30 mouse cellular contexts compared by ENCODE assay signal in the genomic region with DNA sequence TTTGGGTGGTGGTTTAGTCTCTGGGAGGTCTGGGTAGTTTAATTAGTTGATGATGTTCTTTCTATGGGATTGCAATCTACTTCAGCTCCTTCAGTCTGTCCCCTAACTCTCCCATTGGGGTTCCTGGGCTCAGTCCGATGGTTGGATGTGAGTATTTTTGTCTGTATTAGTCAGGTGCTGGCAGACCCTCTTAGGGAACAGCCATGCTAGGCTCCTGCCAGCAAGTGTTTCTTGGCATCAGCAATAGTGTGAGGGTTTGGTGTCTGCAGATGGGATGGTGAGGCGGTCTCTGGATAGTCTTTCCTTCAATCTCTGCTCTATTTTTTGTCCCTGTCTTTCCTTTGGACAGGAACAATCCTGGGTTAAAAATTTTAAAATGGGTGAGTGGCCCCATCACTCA. TPM values are rescaled to one million over a fixed set of nuclear protein-coding genes. Genes with fewer than 3 reads are reported as not detected.
"Had no signal": no experiment of that assay in that cellular context is flagged by ENCODE, and none has a peak within 500 bp of the region (broad histone marks: within the 10 kb centered on the region; RNA-seq: fewer than 3 reads in every experiment).

No protein-coding gene starts in this region.

- H3K9me3 ChIP-seq: liver, embryonic 13.5 days; neural tube, embryonic 12.5 days; neural tube, embryonic 15.5 days had no signal

- H3K9ac ChIP-seq: liver, embryonic 13.5 days; neural tube, embryonic 12.5 days; neural tube, embryonic 15.5 days had no signal

- H3K27ac ChIP-seq: kidney, postnatal 0 days; layer of hippocampus, adult 2 months; liver, embryonic 13.5 days; neural tube, embryonic 12.5 days; neural tube, embryonic 15.5 days; stomach, postnatal 0 days had no signal

- H3K36me3 ChIP-seq: liver, embryonic 13.5 days; neural tube, embryonic 12.5 days; neural tube, embryonic 15.5 days had no signal

- DNase-seq: kidney, postnatal 25 days; layer of hippocampus, adult 9-11 months; liver, embryonic 13.5 days; lung, adult 2 months; lung, postnatal 14 days; lung, postnatal 4 days; midbrain, embryonic 14.5 days; right cerebral cortex, adult 18-20 months; right cerebral cortex, postnatal 14 days; right cerebral cortex, postnatal 4 days; thymus, postnatal 25 days had no signal

- H3K27me3 ChIP-seq: liver, embryonic 13.5 days; neural tube, embryonic 12.5 days; neural tube, embryonic 15.5 days had no signal

- H3K4me3 ChIP-seq: layer of hippocampus, adult 2 months; liver, embryonic 13.5 days; neural tube, embryonic 12.5 days; neural tube, embryonic 15.5 days had no signal

- H3K4me2 ChIP-seq: liver, embryonic 13.5 days; midbrain, embryonic 11.5 days; neural tube, embryonic 12.5 days; neural tube, embryonic 15.5 days had no signal

- H3K4me1 ChIP-seq: neural tube, embryonic 12.5 days; neural tube, embryonic 15.5 days had no signal

RNA-seq across cellular contexts. Expression of a gene that starts 8.7 kb away (rescaled TPM):
- total RNA-seq: layer of hippocampus, adult 2 months; layer of hippocampus, postnatal 25 days; left cerebral cortex, adult 18-20 months; left cerebral cortex, postnatal 25 days; megakaryocyte progenitor cell, adult 5-6 weeks; megakaryocyte-erythroid progenitor cell, adult 5-6 weeks had no signal

RNA-seq across cellular contexts. Expression of a gene that starts 33.4 kb away (rescaled TPM):
- total RNA-seq: megakaryocyte progenitor cell, adult 5-6 weeks; megakaryocyte-erythroid progenitor cell, adult 5-6 weeks had no signal
- polyA plus RNA-seq: liver, embryonic 13.5 days; stomach, embryonic 14.5 days had no signal

RNA-seq across cellular contexts. Expression of a gene that starts 38.0 kb away (rescaled TPM):
- total RNA-seq: layer of hippocampus, adult 2 months; layer of hippocampus, postnatal 25 days; left cerebral cortex, adult 18-20 months; left cerebral cortex, postnatal 25 days; liver, adult 2 months; megakaryocyte progenitor cell, adult 5-6 weeks; megakaryocyte-erythroid progenitor cell, adult 5-6 weeks had no signal
- polyA plus RNA-seq: kidney, postnatal 0 days; large intestine, adult 2 months; limb, embryonic 11.5 days; limb, embryonic 14.5 days; liver, adult 2 months; liver, embryonic 13.5 days; liver, embryonic 16.5 days; lung, adult 2 months; lung, embryonic 16.5 days; midbrain, embryonic 11.5 days; midbrain, embryonic 14.5 days; neural tube, embryonic 12.5 days; neural tube, embryonic 15.5 days; stomach, embryonic 14.5 days; stomach, postnatal 0 days; thymus, postnatal 0 days had no signal
